Mouse (Mus musculus) limb, embryonic 12.5 days (tissue): ENCODE measurements around the gene D1Ertd622e. TPM values are rescaled to one million over a fixed set of nuclear protein-coding genes. Genes with fewer than 3 reads are reported as not detected.
A peak's percentile ranks its signal among the peaks of the same experiment; 100 is the strongest.

ENCODE experiments used
- ATAC-seq: fragments of 200-750 bp; cut with Nextera tagmentation; 2 replicates; pipeline ENCODE4 v1.8.0; 2017; ENCODE audit warnings: low read depth, moderate TSS enrichment; ENCODE audit not compliant: insufficient number of reproducible peaks, insufficient read depth, low FRiP score, low TSS enrichment
- H3K27ac ChIP-seq: fragments of 300-500 bp; sonication (generic); 2 replicates; pipeline ENCODE4 v1.5.1; 2016; ENCODE audit warnings: mild to moderate bottlenecking, moderate library complexity
- H3K27me3 ChIP-seq: fragments of 300-500 bp; sonication (generic); 2 replicates; pipeline ENCODE4 v1.6.1; 2016; ENCODE audit warnings: mild to moderate bottlenecking, moderate library complexity
- H3K36me3 ChIP-seq: fragments of 300-500 bp; sonication (generic); 2 replicates; pipeline ENCODE4 v1.6.1; 2016; ENCODE audit warnings: mild to moderate bottlenecking, moderate library complexity
- H3K4me1 ChIP-seq: fragments of 300-500 bp; sonication (generic); replicated peaks from 2 replicates; pipeline ENCODE4 v1.6.1; 2016
- H3K4me2 ChIP-seq: fragments of 300-500 bp; sonication (generic); 2 replicates; pipeline ENCODE4 v1.6.1; 2016; ENCODE audit warnings: mild to moderate bottlenecking, moderate library complexity
- H3K4me3 ChIP-seq: fragments of 300-500 bp; sonication (generic); replicated peaks from 2 replicates; pipeline ENCODE4 v1.5.1; 2016; ENCODE audit warnings: mild to moderate bottlenecking
- H3K9ac ChIP-seq: fragments of 300-500 bp; sonication (generic); replicated peaks from 2 replicates; pipeline ENCODE4 v1.6.1; 2016; ENCODE audit warnings: mild to moderate bottlenecking, moderate library complexity
- H3K9me3 ChIP-seq: fragments of 300-500 bp; sonication (generic); 2 replicates; pipeline ENCODE4 v1.6.1; 2016; ENCODE audit warnings: mild to moderate bottlenecking, moderate library complexity
- WGBS: fragments of 180-500 bp; shearing (Covaris S2); methylation state at CpG from one replicate; pipeline ENCODE4 v1.1.7; 2016; 5-methylcytosine and 5-hydroxymethylcytosine counted together
- polyA plus RNA-seq: library from polyadenylated mRNA; unstranded; fragments of >200 nt; fragmentation: Nextera tagmentation; extraction: Ambion mirVana; gene quantifications from 2 replicates; pipeline ENCODE4 v1.2.1, GENCODE M21; 2016

D1Ertd622e gene
- polyA plus RNA-seq, 1 experiment from 2014 or later: 13.2 TPM

DNA sequence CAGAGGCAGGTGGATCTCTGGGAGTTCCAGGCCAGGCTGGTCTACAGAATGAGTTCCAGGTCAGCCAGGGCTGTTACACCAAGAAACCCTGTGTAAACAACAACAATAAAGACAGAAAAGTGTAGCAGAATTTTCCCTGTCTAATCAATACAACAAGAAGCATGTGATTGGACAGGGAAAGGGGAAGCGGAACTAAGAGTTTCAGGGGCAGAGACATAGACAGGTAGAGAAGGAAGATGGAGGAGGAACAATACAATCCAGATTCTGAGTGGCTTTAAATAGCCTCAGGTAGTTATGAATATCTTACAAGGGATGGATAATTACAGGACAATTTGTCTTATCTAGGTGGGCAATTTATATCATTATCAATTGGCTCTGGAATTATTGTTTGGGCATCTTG lies 5.4 kb upstream of the D1Ertd622e start:
- ATAC-seq: no peak
- H3K27me3 ChIP-seq: peaks cover 3% of the 10 kb centered on the region; the same call in 1 of the 2 replicates
- 93% methylated on average over 1 of the region's 1 CpGs for WGBS

DNA sequence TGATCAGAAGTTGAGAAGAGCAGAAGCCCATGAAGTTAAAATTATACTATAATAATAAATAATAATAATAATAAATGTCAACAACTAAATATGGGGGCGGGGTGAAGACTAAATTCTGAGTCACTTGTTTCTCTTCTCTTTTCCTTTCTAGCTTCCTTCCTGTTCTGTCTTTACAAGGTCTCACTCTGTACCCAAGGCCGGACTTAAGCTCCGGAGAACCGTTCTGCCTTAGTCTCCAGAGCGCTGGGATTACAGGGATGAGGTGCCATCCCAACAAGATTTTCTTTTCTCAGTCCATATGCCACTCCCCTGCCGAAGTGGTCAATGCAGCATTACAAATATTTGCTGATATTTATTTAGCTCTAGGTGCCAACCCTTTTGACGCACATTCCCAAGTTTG lies 450 bp upstream of the D1Ertd622e start:
- Histone ChIP-seq H3K27me3 (peaks cover 3% of the 10 kb centered on the region; the same call in 1 of the 2 replicates), H3K4me2 (peak overlapping the region; percentile 95), H3K4me3 (peak overlapping the region; percentile 83), H3K36me3 (no peaks in the 10 kb centered on the region), H3K27ac (peak overlapping the region; percentile 83; the same call in 1 of the 2 replicates), H3K4me1 (peaks cover 19% of the 10 kb centered on the region), H3K9ac (peak overlapping the region; percentile 84), H3K9me3 (no peaks in the 10 kb centered on the region)
- ATAC-seq: no peak
- 20% methylated on average over 7 of the region's 7 CpGs for WGBS

More for the DNA sequence above, 5.4 kb upstream of the D1Ertd622e start:
- H3K36me3 ChIP-seq: no peaks in the 10 kb centered on the region
- H3K4me1 ChIP-seq: no peaks in the 10 kb centered on the region
- no peaks in the 10 kb centered on the region for H3K9me3 ChIP-seq
- no peak overlapping the region for H3K27ac ChIP-seq
- H3K4me3 ChIP-seq: no peak overlapping the region
- H3K9ac ChIP-seq: no peak overlapping the region
- H3K4me2 ChIP-seq: no peak overlapping the region

DNA sequence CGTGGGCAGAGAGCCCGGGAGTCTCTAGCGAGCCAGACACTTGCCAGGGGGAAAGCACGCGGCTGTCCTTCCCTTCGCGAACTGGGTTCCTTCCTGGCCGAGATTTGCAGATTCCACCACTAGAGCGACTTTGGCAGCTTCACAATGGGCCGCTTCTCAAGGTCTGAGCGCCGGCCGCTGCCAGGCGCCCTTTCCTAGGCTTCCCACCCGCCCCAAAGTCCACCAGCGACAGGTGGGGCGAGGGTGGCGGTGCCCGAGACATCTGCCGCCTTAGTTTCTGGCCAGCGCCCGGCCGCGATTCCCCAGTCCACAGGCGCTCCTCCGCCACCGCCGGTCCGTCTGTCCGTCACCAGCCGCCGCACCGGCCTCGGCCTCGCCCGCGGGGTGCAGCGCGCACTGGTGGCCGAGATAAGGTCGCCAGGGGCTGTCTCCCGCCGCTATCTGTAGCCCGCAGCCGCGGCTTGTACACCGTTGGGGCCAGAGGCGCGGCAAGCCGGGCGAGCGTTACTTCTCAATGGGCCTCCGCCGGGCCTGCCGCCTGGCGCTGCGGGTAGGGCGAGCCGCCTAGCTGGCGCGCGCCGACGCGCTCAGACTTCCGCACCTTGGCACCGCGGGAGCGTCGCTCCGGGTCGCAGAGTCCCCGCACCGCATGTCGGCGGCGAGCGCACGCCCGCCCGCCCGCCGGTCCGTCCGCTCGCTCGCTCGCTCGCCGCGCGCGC lies 1.0 kb downstream of the D1Ertd622e start:
- peak overlapping the region; percentile 83 for H3K4me3 ChIP-seq
- peaks cover 3% of the 10 kb centered on the region; the same call in 1 of the 2 replicates for H3K27me3 ChIP-seq
- under 1% methylated on average over 86 of the region's 93 CpGs for WGBS
- peak overlapping the region; percentile 95 for H3K4me2 ChIP-seq
- H3K4me1 ChIP-seq: peaks cover 32% of the 10 kb centered on the region
- H3K27ac ChIP-seq: peak overlapping the region; percentile 83
- ATAC-seq: peak; percentile 30
- H3K9ac ChIP-seq: peak overlapping the region; percentile 84
- H3K36me3 ChIP-seq: no peaks in the 10 kb centered on the region
- no peaks in the 10 kb centered on the region for H3K9me3 ChIP-seq

DNA sequence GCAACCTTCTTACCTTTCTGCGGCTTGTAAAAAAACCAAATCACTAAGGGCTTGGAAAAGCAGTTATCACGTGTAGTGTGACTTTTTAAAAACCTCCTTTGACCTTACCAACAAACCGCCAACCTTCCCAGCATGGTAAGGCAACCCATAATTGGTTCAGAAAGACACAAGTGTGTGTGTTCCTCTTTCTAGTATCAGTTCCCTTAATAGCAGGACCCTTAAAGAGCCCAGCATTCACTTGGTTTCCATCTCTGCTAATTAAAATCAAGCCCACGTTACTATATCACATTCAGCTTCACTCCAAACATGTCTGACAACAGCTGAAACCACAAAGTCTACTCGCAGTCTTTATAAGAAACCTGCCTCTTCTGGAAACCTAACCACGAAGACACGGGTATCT lies 2.5 kb downstream of the D1Ertd622e start:
- H3K9ac ChIP-seq: no peak overlapping the region
- no peaks in the 10 kb centered on the region for H3K36me3 ChIP-seq
- ATAC-seq: no peak
- 0 out of 2 replicates have a peak overlapping the region, but pooled peaks have one; percentile 83 for H3K4me3 ChIP-seq
- H3K9me3 ChIP-seq: no peaks in the 10 kb centered on the region
- peak overlapping the region; percentile 95 for H3K4me2 ChIP-seq
- WGBS: 53% methylated on average over 7 of the region's 7 CpGs
- H3K4me1 ChIP-seq: peaks cover 45% of the 10 kb centered on the region
- H3K27me3 ChIP-seq: peaks cover 3% of the 10 kb centered on the region; the same call in 1 of the 2 replicates
- no peak overlapping the region for H3K27ac ChIP-seq

DNA sequence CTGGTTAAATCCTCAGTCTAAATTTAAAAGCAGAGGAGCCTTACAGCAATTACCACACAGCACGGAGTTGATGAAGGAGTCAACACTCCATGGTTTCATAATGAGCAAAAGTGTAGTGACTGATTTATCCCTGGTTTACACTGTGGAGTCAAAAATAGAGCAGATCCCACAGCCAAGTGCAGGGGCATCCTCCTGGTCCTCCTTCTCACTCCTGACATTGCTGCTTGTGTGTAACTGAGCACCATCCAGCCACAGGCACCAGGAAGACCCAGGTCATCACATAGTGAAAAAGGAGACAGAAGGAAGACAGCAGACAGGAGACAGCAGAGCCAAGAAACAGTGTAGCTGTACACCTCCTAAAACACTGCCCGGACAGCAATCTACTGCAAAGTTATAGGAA lies 4.1 kb downstream of the D1Ertd622e start:
- H3K9ac ChIP-seq: no peak overlapping the region
- ATAC-seq: no peak
- peaks cover 45% of the 10 kb centered on the region for H3K4me1 ChIP-seq

DNA sequence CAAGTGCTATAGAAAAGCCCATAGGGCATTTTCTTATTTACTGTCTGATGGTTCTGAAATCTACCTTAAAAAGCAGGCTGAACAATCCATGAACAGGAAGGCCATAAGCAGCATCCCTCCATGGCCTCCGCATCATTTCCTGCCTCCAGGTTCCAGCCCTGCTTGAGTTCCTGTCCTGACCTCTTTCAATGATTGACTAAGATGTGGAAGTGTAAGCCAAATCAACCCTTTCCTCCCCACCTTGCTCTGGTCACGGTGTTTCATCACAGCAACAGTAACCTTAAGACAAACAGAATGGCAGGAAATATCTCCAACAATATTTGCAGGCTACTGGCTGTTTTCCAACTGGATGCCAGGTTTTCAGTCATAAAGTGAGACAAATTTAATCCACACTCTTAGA lies 4.7 kb downstream of the D1Ertd622e start:
- peaks cover 45% of the 10 kb centered on the region for H3K4me1 ChIP-seq
- H3K36me3 ChIP-seq: no peaks in the 10 kb centered on the region
- 56% methylated on average over 2 of the region's 2 CpGs for WGBS
- H3K9me3 ChIP-seq: no peaks in the 10 kb centered on the region
- no peak overlapping the region for H3K27ac ChIP-seq
- ATAC-seq: no peak
- no peaks in the 10 kb centered on the region for H3K27me3 ChIP-seq
- H3K4me2 ChIP-seq: no peak overlapping the region
- no peak overlapping the region for H3K9ac ChIP-seq
- no peak overlapping the region for H3K4me3 ChIP-seq

More for the DNA sequence above, 4.1 kb downstream of the D1Ertd622e start:
- H3K4me2 ChIP-seq: no peak overlapping the region
- H3K27ac ChIP-seq: no peak overlapping the region
- H3K4me3 ChIP-seq: no peak overlapping the region
- no peaks in the 10 kb centered on the region for H3K36me3 ChIP-seq
- H3K27me3 ChIP-seq: peaks cover 3% of the 10 kb centered on the region; the same call in 1 of the 2 replicates
- 69% methylated on average over 2 of the region's 2 CpGs for WGBS
- H3K9me3 ChIP-seq: no peaks in the 10 kb centered on the region

DNA sequence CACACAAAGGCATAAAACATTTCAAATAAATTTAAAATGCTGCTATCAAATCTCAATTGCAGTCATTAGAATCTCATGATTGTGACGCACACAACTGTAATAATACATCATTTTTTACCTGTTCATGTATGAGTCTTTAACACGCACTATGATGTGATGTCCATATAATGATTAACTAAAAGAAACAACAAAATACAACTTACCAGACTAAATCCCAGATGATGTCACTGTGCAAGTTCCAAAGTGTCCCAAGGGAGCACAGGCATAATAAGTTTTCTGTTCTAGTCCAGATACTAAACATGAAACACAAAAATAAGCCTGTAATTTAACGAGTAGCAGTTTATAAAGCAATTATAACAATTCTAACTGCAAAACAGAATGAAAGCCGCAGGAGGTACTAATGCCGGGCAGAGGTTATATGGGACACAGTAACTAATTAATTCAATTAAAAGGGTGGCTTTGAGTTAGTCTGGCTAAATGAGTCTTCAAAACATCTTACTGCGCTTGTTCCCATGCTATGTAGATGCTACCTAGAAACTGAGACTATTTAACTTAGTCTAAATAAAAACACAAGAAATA lies 7.4 kb downstream of the D1Ertd622e start:
- H3K4me3 ChIP-seq: no peak overlapping the region
- H3K4me1 ChIP-seq: peaks cover 49% of the 10 kb centered on the region
- no peaks in the 10 kb centered on the region for H3K9me3 ChIP-seq
- no peak overlapping the region for H3K9ac ChIP-seq
- H3K27me3 ChIP-seq: no peaks in the 10 kb centered on the region
- H3K4me2 ChIP-seq: no peak overlapping the region
- ATAC-seq: no peak
- no peak overlapping the region for H3K27ac ChIP-seq
- 61% methylated on average over 6 of the region's 6 CpGs for WGBS
- H3K36me3 ChIP-seq: no peaks in the 10 kb centered on the region

DNA sequence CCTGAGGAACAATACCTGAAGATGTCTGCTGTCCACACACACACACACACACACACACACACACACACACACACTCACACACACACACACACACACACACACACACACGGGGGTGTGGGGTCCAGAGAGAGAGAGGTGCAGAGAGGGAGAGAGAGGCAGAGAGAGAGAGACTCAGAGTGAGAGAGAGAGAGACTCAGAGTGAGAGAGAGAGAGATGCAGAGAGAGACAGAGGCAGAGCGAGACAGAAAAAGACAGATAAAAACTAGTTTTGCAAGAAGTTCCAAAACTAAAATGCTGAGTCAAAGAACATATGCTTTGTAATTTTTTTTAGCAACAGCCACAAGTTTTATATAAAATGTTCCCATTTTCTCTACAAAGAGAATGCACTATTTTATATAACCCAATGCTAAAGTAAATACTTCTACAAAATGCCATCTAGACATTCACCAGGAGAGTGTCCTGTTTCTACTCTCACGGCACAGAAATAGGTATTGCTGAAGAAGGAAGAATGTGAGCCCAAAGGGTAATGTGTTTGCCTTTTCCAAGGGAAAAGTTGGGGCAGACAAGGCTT lies 11.2 kb downstream of the D1Ertd622e start:
- no peak for ATAC-seq
- 82% methylated on average over 3 of the region's 3 CpGs for WGBS

DNA sequence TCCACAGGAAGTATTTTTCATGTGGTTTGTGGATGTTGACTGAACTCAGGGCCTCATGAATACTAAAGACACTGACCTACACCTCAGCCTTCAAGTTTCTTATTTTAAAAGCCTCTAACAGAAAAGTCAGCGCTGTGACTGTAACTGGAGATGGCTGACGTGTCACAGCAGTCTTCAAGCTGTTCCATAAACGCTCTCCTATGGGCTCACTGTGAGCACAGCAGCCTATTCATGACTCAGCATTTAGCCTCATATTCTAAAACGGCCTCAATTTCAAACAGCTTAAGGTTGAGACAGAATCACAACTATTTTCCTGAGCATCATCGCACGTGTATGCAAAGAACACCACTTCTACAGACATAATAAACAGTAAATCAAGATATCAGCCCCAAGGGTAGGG lies 11.8 kb downstream of the D1Ertd622e start:
- ATAC-seq: no peak
- no peaks in the 10 kb centered on the region for H3K9me3 ChIP-seq
- no peak overlapping the region for H3K9ac ChIP-seq
- no peaks in the 10 kb centered on the region for H3K27me3 ChIP-seq
- H3K36me3 ChIP-seq: peaks cover 11% of the 10 kb centered on the region; the same call in 1 of the 2 replicates
- H3K27ac ChIP-seq: peak overlapping the region; percentile 41; the same call in 1 of the 2 replicates
- H3K4me1 ChIP-seq: peaks cover 24% of the 10 kb centered on the region
- no peak overlapping the region for H3K4me3 ChIP-seq
- H3K4me2 ChIP-seq: no peak overlapping the region
- WGBS: 54% methylated on average over 6 of the region's 6 CpGs

More for the DNA sequence above, 11.2 kb downstream of the D1Ertd622e start:
- H3K36me3 ChIP-seq: peaks cover 7% of the 10 kb centered on the region; the same call in 1 of the 2 replicates
- no peak overlapping the region for H3K27ac ChIP-seq
- H3K4me1 ChIP-seq: peaks cover 29% of the 10 kb centered on the region
- H3K9ac ChIP-seq: no peak overlapping the region
- no peaks in the 10 kb centered on the region for H3K9me3 ChIP-seq
- no peak overlapping the region for H3K4me2 ChIP-seq
- H3K27me3 ChIP-seq: no peaks in the 10 kb centered on the region
- H3K4me3 ChIP-seq: no peak overlapping the region

DNA sequence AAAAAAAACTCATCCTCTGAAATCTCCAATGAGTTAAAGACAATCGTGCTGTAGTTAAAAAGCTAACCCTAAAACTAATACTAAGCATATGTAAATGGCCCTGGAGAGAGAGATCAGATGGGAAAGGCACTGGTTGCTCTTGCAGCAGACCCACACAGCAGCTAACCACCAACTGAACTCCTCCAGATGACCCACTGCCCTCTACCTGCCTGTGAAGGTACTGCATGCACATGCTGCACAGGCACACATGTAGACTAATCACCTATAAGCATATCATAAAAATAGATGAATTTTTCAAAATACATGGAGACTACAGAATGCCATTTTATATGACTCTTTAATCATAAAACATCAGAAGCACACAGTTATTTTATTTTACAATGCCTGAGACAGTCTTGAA lies 14.8 kb downstream of the D1Ertd622e start:
- 92% methylated on average over 1 of the region's 1 CpGs for WGBS
- H3K36me3 ChIP-seq: peaks cover 11% of the 10 kb centered on the region; the same call in 1 of the 2 replicates
- no peak overlapping the region for H3K27ac ChIP-seq
- no peaks in the 10 kb centered on the region for H3K27me3 ChIP-seq
- H3K4me3 ChIP-seq: no peak overlapping the region
- H3K4me1 ChIP-seq: peaks cover 18% of the 10 kb centered on the region
- no peak overlapping the region for H3K9ac ChIP-seq
- no peak overlapping the region for H3K4me2 ChIP-seq
- ATAC-seq: no peak
- no peaks in the 10 kb centered on the region for H3K9me3 ChIP-seq

DNA sequence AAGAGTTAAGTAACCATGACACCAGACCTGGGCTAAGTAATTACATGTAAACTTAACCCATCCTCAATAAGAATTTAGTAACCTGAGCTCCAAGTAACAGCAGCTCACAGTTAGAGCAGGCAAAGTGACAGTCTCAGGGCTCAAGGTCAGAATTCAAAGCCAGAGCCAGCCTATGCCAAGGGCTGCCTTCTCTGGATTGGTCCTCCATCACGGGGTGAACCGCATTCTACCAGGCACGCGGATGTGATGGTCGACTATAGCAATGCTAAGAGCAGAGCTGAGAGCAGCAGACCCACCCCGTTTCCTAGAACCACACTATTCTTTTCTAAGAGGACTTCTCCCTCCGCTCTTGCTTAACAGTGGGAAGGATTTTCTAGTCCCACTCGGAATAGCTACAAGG lies 27.8 kb downstream of the D1Ertd622e start:
- Histone ChIP-seq H3K9ac (no peak overlapping the region), H3K27me3 (no peaks in the 10 kb centered on the region), H3K27ac (no peak overlapping the region), H3K36me3 (no peaks in the 10 kb centered on the region), H3K9me3 (no peaks in the 10 kb centered on the region), H3K4me3 (no peak overlapping the region), H3K4me2 (no peak overlapping the region), H3K4me1 (no peaks in the 10 kb centered on the region)
- WGBS: 84% methylated on average over 8 of the region's 8 CpGs
- no peak for ATAC-seq
